Mouse (Mus musculus): ENCODE results near the gene Upp1.
"Not testable (repeated sequence)": the region's sequence is repeated elsewhere in the genome, so short reads cannot be mapped to it uniquely, and the experiment has no call there.

Upp1 gene

GRCm38 (mm10) chr11:9118050-9118420, at the start of gene Upp1:
Upp1 (plus strand) TSS chr11:9118103.
- DNase-seq (ENCODE audit: low spot score), result no peak

GRCm38 (mm10) chr11:9076444-9076843, 41.5 kb upstream of the Upp1 start:
- DNase-seq (ENCODE audit: low spot score), result no peak

- DNase-seq (ENCODE audit: low spot score), result no peak
Observed at GRCm38 (mm10) chr11:9113189-9113588, 4.7 kb upstream of the Upp1 start.

GRCm38 (mm10) chr11:9115367-9116120, 2.4 kb upstream of the Upp1 start:
- no peak for DNase-seq (ENCODE audit: low spot score)

GRCm38 (mm10) chr11:9116121-9116520, 1.8 kb upstream of the Upp1 start:
- DNase-seq (ENCODE audit: low spot score), result no peak

GRCm38 (mm10) chr11:9116916-9117315, 987 bp upstream of the Upp1 start:
- DNase-seq (ENCODE audit: low spot score), result no peak

- DNase-seq (ENCODE audit: low spot score), result peak; percentile 71
Observed at GRCm38 (mm10) chr11:9117358-9118049, 399 bp upstream of the Upp1 start.

GRCm38 (mm10) chr11:9118421-9119121, 668 bp downstream of the Upp1 start:
- no peak for DNase-seq (ENCODE audit: low spot score)

GRCm38 (mm10) chr11:9119231-9120020, 1.5 kb downstream of the Upp1 start:
- DNase-seq (ENCODE audit: low spot score), result no peak

- no peak for DNase-seq (ENCODE audit: low spot score)
Observed at GRCm38 (mm10) chr11:9122315-9122714, 4.4 kb downstream of the Upp1 start.

GRCm38 (mm10) chr11:9126373-9127107, 8.6 kb downstream of the Upp1 start:
- DNase-seq (ENCODE audit: low spot score), result no peak

- no peak for DNase-seq (ENCODE audit: low spot score)
Observed at GRCm38 (mm10) chr11:9128110-9128509, 10.2 kb downstream of the Upp1 start.

- no peak for DNase-seq (ENCODE audit: low spot score)
Observed at GRCm38 (mm10) chr11:9129528-9129927, 11.6 kb downstream of the Upp1 start.

- DNase-seq (ENCODE audit: low spot score), result no peak
Observed at GRCm38 (mm10) chr11:9131688-9132087, 13.8 kb downstream of the Upp1 start.

- DNase-seq (ENCODE audit: low spot score), result peak; percentile 10
Observed at GRCm38 (mm10) chr11:9135589-9136246, 17.8 kb downstream of the Upp1 start.

GRCm38 (mm10) chr11:9136471-9136870, 18.6 kb downstream of the Upp1 start:
- DNase-seq (ENCODE audit: low spot score), result peak; percentile 82

GRCm38 (mm10) chr11:9145113-9145512, 27.2 kb downstream of the Upp1 start:
- DNase-seq (ENCODE audit: low spot score), result no peak

GRCm38 (mm10) chr11:9146115-9146514, 28.2 kb downstream of the Upp1 start:
- no peak for DNase-seq (ENCODE audit: low spot score)

- no peak for DNase-seq (ENCODE audit: low spot score)
Observed at GRCm38 (mm10) chr11:9146683-9147082, 28.8 kb downstream of the Upp1 start.

- DNase-seq (ENCODE audit: low spot score), result no peak
Observed at GRCm38 (mm10) chr11:9148206-9148605, 30.3 kb downstream of the Upp1 start.

- not testable (repeated sequence) for DNase-seq (ENCODE audit: low spot score)
Observed at GRCm38 (mm10) chr11:9150403-9150802, 32.5 kb downstream of the Upp1 start.
